Mouse (Mus musculus) frontal cortex, postnatal 14 days (tissue): ENCODE measurements around the gene Nova2.
A peak's percentile ranks its signal among the peaks of the same experiment; 100 is the strongest.

Experiments used
- DNase-seq, 2 experiments: peaks; one replicate each; pipeline ENCODE4 v3.0.0; 2022; ENCODE audit warnings: low spot score in 2 of 2

Nova2 gene

GRCm38 (mm10) chr7:18925162-18925938 is at the start of gene Nova2:
Nova2 (plus strand) TSS chr7:18925888.
- DNase-seq, result peak; percentile 95 to 97

- DNase-seq, result no peak
Observed at GRCm38 (mm10) chr7:18878691-18879090, 47.0 kb upstream of the Nova2 start.

GRCm38 (mm10) chr7:18883991-18884744 is 41.5 kb upstream of the Nova2 start:
- DNase-seq, result no peak

GRCm38 (mm10) chr7:18884745-18885422 is 40.8 kb upstream of the Nova2 start:
- no peak for DNase-seq

- DNase-seq, result no peak
Observed at GRCm38 (mm10) chr7:18886963-18887362, 38.7 kb upstream of the Nova2 start.

- DNase-seq, result no peak
Observed at GRCm38 (mm10) chr7:18890848-18891247, 34.8 kb upstream of the Nova2 start.

- DNase-seq, result peak; percentile 80 to 85
Observed at GRCm38 (mm10) chr7:18891872-18892599, 33.7 kb upstream of the Nova2 start.

GRCm38 (mm10) chr7:18893009-18893408 is 32.7 kb upstream of the Nova2 start:
- no peak for DNase-seq

- DNase-seq, result peak in 1 of 2 experiments; percentile 45
Observed at GRCm38 (mm10) chr7:18893651-18894430, 31.8 kb upstream of the Nova2 start.

GRCm38 (mm10) chr7:18896536-18896935 is 29.2 kb upstream of the Nova2 start:
- peak in 1 of 2 experiments; percentile 34 for DNase-seq

GRCm38 (mm10) chr7:18900513-18900912 is 25.2 kb upstream of the Nova2 start:
- no peak for DNase-seq

GRCm38 (mm10) chr7:18902486-18902885 is 23.2 kb upstream of the Nova2 start:
- DNase-seq, result no peak

GRCm38 (mm10) chr7:18904971-18905370 is 20.7 kb upstream of the Nova2 start:
- no peak for DNase-seq

GRCm38 (mm10) chr7:18909797-18910196 is 15.9 kb upstream of the Nova2 start:
- DNase-seq, result no peak

GRCm38 (mm10) chr7:18910241-18910831 is 15.4 kb upstream of the Nova2 start, which contains the start of gene Ccdc61:
Ccdc61 (minus strand) TSS chr7:18910415.
- DNase-seq, result peak; percentile 98 to 99

GRCm38 (mm10) chr7:18916254-18916653 is 9.4 kb upstream of the Nova2 start:
- DNase-seq, result no peak

GRCm38 (mm10) chr7:18917931-18918330 is 7.8 kb upstream of the Nova2 start:
- DNase-seq, result no peak

GRCm38 (mm10) chr7:18921069-18921468 is 4.6 kb upstream of the Nova2 start:
- peak; percentile 67 to 79 for DNase-seq

GRCm38 (mm10) chr7:18922807-18923206 is 2.9 kb upstream of the Nova2 start:
- peak; percentile 78 to 87 for DNase-seq

- DNase-seq, result no peak
Observed at GRCm38 (mm10) chr7:18923267-18923666, 2.4 kb upstream of the Nova2 start.
